Mouse (Mus musculus) hindbrain, embryonic 15.5 days (tissue): ENCODE results near the gene Ccdc93. TPM values are rescaled to one million over a fixed set of nuclear protein-coding genes. Genes with fewer than 3 reads are reported as not detected.

Source experiments
- ATAC-seq: fragments of 200-750 bp; cut with Nextera tagmentation; 2 replicates; pipeline ENCODE4 v1.8.0; 2017; ENCODE audit warnings: low read depth, moderate number of reproducible peaks, moderate TSS enrichment; ENCODE audit not compliant: low FRiP score
- H3K27ac ChIP-seq: fragments of 300-500 bp; sonication (generic); replicated peaks from 2 replicates; pipeline ENCODE4 v1.5.1; 2015; ENCODE audit warnings: mild to moderate bottlenecking, inconsistent platforms
- H3K27me3 ChIP-seq: fragments of 300-500 bp; sonication (generic); 2 replicates; pipeline ENCODE4 v1.6.1; 2015; ENCODE audit warnings: control low read depth, inconsistent platforms
- H3K36me3 ChIP-seq: fragments of 300-500 bp; sonication (generic); 2 replicates; pipeline ENCODE4 v1.6.1; 2015; ENCODE audit warnings: control low read depth, inconsistent platforms
- H3K4me1 ChIP-seq: fragments of 300-500 bp; sonication (generic); replicated peaks from 2 replicates; pipeline ENCODE4 v1.6.1; 2015; ENCODE audit warnings: control low read depth, inconsistent platforms
- H3K4me2 ChIP-seq: fragments of 300-500 bp; sonication (generic); 2 replicates; pipeline ENCODE4 v1.6.1; 2015; ENCODE audit warnings: moderate library complexity, mild to moderate bottlenecking, inconsistent platforms
- H3K4me3 ChIP-seq: fragments of 300-500 bp; sonication (generic); 2 replicates; pipeline ENCODE4 v1.5.1; 2015; ENCODE audit warnings: mild to moderate bottlenecking, inconsistent platforms
- H3K9ac ChIP-seq: fragments of 300-500 bp; sonication (generic); 2 replicates; pipeline ENCODE4 v1.6.1; 2015; ENCODE audit warnings: inconsistent platforms
- H3K9me3 ChIP-seq: fragments of 300-500 bp; sonication (generic); 2 replicates; pipeline ENCODE4 v1.6.1; 2016; ENCODE audit warnings: control low read depth, inconsistent platforms
- WGBS: fragments of 180-500 bp; shearing (Covaris S2); methylation state at CpG from one replicate; pipeline ENCODE4 v1.1.7; 2015; 5-methylcytosine and 5-hydroxymethylcytosine counted together
- polyA plus RNA-seq: library from polyadenylated mRNA; unstranded; fragments of >200 nt; fragmentation: Nextera tagmentation; extraction: Ambion mirVana; gene quantifications from 2 replicates; pipeline ENCODE4 v1.2.1, GENCODE M21; 2015

The Ccdc93 gene
- polyA plus RNA-seq, 1 experiment from 2014 or later, result 11.4 TPM

DNA sequence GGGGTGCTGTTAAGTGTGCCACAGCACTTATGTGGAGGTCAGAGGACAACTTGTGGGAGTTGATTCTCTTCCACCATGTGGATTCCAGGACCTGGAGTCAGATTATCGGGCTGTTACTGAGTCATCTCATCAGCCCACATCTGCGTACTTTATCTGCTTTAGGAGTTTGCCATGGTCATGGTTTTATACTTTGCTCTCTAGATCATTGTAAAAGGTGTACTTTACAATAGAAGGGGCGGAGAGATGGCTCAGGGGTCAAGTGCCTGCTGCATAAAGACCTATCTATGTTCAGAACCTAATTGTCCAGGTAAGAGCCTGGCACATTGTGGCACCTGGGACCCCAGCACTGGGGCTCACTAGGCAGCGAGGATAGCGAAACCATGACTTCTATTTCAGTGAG, 48.6 kb downstream of the Ccdc93 start:
- Histone ChIP-seq H3K4me1 (no peaks in the 10 kb centered on the region), H3K4me2 (no peak overlapping the region), H3K27me3 (no peaks in the 10 kb centered on the region), H3K4me3 (no peak overlapping the region), H3K9me3 (no peaks in the 10 kb centered on the region), H3K36me3 (peaks cover 45% of the 10 kb centered on the region), H3K27ac (no peak overlapping the region), H3K9ac (no peak overlapping the region)
- 96% methylated on average over 5 of the region's 5 CpGs for WGBS
- ATAC-seq, result no peak

DNA sequence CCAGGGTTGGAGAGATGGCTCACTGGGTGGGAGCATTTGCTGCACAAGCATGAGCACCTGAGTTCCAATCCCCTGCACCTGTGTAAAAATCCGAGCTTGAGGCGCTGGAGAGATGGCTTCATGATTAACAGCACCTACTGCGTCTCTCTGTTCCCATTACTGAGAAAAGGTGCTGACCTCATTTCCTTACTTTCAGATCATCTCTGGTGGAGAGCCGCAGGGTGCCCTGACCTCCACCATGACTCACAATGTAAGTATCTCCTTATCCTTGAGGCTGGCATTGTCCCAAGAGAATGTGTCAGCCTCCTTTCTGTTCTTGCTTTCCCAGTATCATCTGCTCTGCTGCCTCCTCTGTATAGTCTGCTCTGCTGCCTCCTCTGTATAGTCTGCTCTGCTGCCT, 52.2 kb downstream of the Ccdc93 start:
- peaks cover 58% of the 10 kb centered on the region for H3K36me3 ChIP-seq
- H3K9ac ChIP-seq, result no peak overlapping the region
- no peaks in the 10 kb centered on the region for H3K27me3 ChIP-seq
- no peak overlapping the region for H3K4me2 ChIP-seq
- no peak for ATAC-seq
- no peak overlapping the region for H3K27ac ChIP-seq
- H3K9me3 ChIP-seq, result no peaks in the 10 kb centered on the region
- 95% methylated on average over 4 of the region's 4 CpGs for WGBS
- no peaks in the 10 kb centered on the region for H3K4me1 ChIP-seq
- no peak overlapping the region for H3K4me3 ChIP-seq

DNA sequence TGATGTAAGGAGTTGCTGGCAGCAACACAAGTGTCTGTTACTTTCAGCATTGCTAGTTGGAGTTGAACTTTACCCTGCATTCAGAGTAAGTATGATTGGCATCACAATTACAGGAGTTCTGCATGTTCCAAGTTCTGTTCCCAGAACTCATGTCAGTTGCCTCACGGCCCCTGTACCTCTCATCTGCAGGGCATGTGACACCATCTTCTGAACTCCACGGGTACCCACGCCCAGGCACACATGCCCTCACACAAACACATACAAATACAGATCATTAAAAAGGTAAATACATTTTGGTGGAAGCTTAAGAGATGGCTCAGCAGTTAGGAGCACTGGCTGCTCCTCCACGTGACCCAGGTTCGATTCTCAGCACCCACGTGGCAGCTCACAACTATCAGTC, 56.0 kb downstream of the Ccdc93 start:
- no peaks in the 10 kb centered on the region for H3K9me3 ChIP-seq
- H3K4me1 ChIP-seq, result no peaks in the 10 kb centered on the region
- H3K4me2 ChIP-seq, result no peak overlapping the region
- H3K36me3 ChIP-seq, result peaks cover 39% of the 10 kb centered on the region
- H3K27ac ChIP-seq, result no peak overlapping the region
- no peak overlapping the region for H3K9ac ChIP-seq
- WGBS, result 95% methylated on average over 6 of the region's 6 CpGs
- H3K27me3 ChIP-seq, result no peaks in the 10 kb centered on the region
- no peak for ATAC-seq
- no peak overlapping the region for H3K4me3 ChIP-seq

DNA sequence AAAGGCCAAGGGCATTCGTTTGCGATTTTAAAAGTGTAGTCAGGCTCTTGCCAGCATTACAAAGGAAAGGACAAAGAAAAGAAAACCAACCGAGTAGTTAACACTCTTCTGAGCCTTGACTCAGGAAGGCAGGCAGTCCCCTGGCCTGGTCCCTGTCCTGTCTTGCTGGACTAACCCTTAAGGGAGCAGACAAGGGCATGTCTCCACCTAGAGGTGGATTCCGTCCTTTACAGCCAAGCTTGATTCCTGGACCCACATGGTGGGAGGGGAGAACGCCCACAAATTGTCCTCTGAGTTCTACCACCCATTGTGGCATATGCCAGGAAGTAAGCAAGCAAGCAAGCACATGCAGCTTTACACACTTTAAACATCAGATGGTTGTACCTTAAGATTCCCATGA, 59.4 kb downstream of the Ccdc93 start:
- no peak for ATAC-seq
- no peak overlapping the region for H3K27ac ChIP-seq
- WGBS, result 44% methylated on average over 5 of the region's 5 CpGs
- H3K36me3 ChIP-seq, result peaks cover 42% of the 10 kb centered on the region
- H3K9me3 ChIP-seq, result no peaks in the 10 kb centered on the region
- H3K4me2 ChIP-seq, result no peak overlapping the region
- H3K4me3 ChIP-seq, result no peak overlapping the region
- H3K9ac ChIP-seq, result no peak overlapping the region
- H3K27me3 ChIP-seq, result no peaks in the 10 kb centered on the region
- H3K4me1 ChIP-seq, result no peaks in the 10 kb centered on the region

DNA sequence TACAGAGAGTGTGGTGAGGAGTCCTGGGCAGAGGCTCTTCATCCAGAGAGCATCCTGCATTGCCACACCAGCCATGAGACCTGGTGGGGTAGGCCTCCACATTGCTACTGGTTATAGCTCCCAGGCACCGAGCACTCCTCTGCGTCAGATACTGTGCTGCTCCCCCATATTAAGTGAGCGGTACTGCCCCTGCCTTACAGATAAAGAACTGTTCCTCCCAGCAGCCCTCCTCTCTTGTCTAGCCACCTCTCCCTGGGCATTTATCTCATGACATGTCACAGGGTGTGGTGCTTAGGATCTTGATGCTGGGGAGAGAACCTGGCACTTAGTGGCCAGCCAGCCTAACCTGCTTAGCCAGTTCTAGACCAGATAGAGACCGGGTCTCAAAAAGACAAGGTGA, 66.2 kb downstream of the Ccdc93 start:
- no peaks in the 10 kb centered on the region for H3K27me3 ChIP-seq
- no peak for ATAC-seq
- H3K9ac ChIP-seq, result no peak overlapping the region
- WGBS, result 96% methylated on average over 4 of the region's 4 CpGs
- H3K4me2 ChIP-seq, result no peak overlapping the region
- no peak overlapping the region for H3K27ac ChIP-seq
- peaks cover 82% of the 10 kb centered on the region for H3K36me3 ChIP-seq
- no peaks in the 10 kb centered on the region for H3K4me1 ChIP-seq
- H3K4me3 ChIP-seq, result no peak overlapping the region
- H3K9me3 ChIP-seq, result no peaks in the 10 kb centered on the region

DNA sequence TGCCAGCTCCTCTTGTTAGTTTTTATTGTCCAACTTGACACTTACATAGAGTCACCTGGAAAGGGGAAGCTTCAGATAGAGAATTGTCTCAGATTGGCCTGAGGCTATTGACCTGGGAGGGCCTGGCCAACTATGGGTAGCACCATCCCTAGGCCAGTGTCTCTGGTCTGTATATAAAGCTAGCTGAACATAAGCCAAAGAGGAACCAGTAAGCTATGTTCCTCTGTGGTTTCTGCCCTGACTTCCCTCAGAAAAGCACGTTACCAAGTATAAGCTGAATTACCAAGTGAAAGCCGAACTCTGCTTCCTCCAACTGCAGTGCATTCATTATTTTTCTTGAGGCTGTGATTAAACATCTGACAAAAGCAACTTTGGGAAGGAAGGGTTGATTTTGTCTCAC, 77.9 kb downstream of the Ccdc93 start:
- ATAC-seq, result no peak
- H3K9me3 ChIP-seq, result no peaks in the 10 kb centered on the region
- whole genome bisulfite sequencing, result 88% methylated on average over 2 of the region's 2 CpGs

DNA sequence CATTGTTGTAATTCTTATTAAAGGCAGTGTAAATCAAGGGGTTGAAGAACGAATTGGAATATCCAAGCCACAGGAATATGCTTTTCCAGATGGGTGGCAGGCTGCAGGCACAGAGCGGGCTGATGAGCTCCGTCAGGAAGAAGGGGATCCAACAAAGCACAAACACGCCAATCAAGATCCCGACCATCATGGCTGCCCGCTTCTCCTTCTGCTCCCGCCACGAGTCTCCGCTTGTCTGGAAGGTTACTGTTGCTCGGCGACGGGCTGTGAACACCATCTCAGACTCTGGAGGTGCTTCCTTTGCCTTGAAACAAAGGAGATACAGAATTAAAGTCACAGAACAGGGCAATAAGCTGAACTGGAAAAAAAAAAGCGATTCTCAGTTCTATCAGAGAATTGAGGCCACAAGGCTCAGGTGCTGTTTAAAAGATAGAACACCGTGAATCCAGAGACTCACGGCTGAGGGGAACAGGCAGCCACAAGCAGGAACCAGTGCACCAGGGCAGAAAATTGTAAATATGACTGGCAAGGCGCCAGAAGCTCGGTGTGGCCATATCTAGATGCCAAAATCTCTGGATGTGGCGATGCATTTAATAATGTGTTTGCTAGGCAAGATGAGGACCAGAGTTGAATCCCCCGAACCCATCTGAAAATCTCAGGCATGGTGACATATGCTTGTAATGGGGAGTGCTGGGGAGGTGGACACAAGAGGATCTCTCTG, 79.7 kb downstream of the Ccdc93 start:
- Histone ChIP-seq H3K4me2 (no peak overlapping the region), H3K9me3 (no peaks in the 10 kb centered on the region), H3K4me3 (no peak overlapping the region), H3K9ac (no peak overlapping the region), H3K27me3 (no peaks in the 10 kb centered on the region), H3K4me1 (no peaks in the 10 kb centered on the region), H3K36me3 (no peaks in the 10 kb centered on the region), H3K27ac (no peak overlapping the region)
- 77% methylated on average over 19 of the region's 19 CpGs for WGBS
- no peak for ATAC-seq

More for the DNA sequence above, 77.9 kb downstream of the Ccdc93 start:
- Histone ChIP-seq H3K4me3 (no peak overlapping the region), H3K27ac (no peak overlapping the region), H3K4me2 (no peak overlapping the region), H3K9ac (no peak overlapping the region), H3K4me1 (no peaks in the 10 kb centered on the region), H3K36me3 (no peaks in the 10 kb centered on the region), H3K27me3 (no peaks in the 10 kb centered on the region)

DNA sequence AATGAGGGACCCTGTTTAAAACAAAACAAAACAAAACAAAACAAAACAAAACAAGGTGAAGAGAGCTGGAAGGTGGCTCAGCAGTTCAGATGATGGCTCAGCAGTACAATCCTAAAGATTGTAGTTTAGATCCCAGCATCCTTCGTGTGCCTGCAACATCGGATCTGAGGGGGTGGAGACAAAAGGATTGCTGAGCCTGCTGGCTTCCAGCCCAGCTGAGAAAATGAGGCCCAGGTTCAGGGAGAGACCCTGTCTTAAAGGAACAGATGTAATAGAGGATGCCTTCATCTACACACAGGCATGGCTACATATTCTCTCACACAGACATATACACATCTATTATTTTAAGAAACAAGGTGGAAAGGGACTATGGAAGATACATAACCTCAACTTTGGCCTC, 80.3 kb downstream of the Ccdc93 start:
- no peaks in the 10 kb centered on the region for H3K9me3 ChIP-seq
- no peak for ATAC-seq
- no peaks in the 10 kb centered on the region for H3K36me3 ChIP-seq
- H3K4me2 ChIP-seq, result no peak overlapping the region
- no peak overlapping the region for H3K4me3 ChIP-seq
- H3K4me1 ChIP-seq, result no peaks in the 10 kb centered on the region
- H3K27ac ChIP-seq, result no peak overlapping the region
- WGBS, result 36% methylated on average over 2 of the region's 2 CpGs
- no peak overlapping the region for H3K9ac ChIP-seq
- H3K27me3 ChIP-seq, result no peaks in the 10 kb centered on the region

DNA sequence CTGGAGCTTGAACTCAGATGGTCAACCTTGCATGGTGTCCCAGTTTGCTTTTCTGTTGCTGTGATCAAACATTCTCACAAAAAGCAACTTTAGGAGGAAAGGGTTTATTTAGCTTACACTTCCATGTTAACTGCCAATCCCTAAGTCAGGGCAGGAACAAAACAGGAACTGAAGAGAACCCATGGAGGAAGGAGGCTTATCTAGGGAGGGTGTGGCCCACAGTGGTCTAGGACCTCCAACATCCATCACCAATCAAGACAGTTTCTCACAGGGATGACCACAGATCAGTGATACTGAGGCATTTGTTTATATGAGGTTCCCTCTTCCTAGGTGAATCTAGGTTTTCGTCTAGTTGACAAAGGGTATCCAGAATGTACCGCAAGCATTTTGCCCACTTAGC, 81.1 kb downstream of the Ccdc93 start:
- H3K27ac ChIP-seq, result no peak overlapping the region
- 93% methylated on average over 2 of the region's 2 CpGs for WGBS
- no peak for ATAC-seq

DNA sequence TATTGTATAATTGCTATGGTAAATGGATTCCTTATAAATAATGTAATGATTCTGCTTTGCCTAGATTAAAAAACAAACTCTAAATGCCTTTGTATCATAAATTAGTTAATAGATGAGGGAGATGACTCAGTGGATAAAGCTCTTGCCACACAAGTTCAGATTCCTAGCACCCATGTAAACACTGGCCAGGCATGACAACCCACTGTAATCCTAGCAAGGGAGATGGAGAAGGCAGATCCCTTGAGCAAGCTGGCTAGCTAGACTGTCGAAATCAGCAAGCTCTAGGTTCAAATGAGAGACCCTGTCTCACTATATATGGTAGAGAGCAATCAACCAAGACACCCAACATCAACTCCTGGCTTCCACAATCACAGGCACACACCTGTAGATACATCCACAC, 87.8 kb downstream of the Ccdc93 start:
- H3K4me2 ChIP-seq, result no peak overlapping the region
- no peak overlapping the region for H3K4me3 ChIP-seq
- WGBS, result 83% methylated on average over 1 of the region's 1 CpGs

More for the DNA sequence above, 81.1 kb downstream of the Ccdc93 start:
- H3K27me3 ChIP-seq, result no peaks in the 10 kb centered on the region
- no peak overlapping the region for H3K4me3 ChIP-seq
- no peak overlapping the region for H3K4me2 ChIP-seq
- no peaks in the 10 kb centered on the region for H3K4me1 ChIP-seq
- no peaks in the 10 kb centered on the region for H3K36me3 ChIP-seq
- no peaks in the 10 kb centered on the region for H3K9me3 ChIP-seq
- no peak overlapping the region for H3K9ac ChIP-seq

DNA sequence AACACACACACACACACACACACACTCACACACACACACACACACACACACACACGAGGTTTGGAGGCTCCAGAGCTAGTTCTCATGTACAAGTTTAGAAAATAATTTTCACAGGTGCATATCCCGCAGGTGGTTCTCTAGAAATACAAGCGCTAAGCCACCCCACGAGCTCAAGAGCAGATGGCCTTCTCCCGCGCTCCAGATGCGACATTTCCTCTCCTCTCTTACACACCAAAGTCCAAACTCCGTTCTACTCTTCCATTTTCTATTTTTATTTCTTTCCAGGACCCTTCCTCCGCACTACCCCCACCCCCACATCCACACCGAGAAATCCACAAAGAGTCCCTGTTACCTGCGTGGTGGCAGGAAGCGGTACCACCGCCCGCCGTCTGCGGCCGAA, 96.2 kb downstream of the Ccdc93 start:
- H3K27ac ChIP-seq, result no peak overlapping the region
- no peak for ATAC-seq
- H3K4me2 ChIP-seq, result peak overlapping the region; percentile 83
- no peaks in the 10 kb centered on the region for H3K9me3 ChIP-seq
- H3K4me3 ChIP-seq, result peak overlapping the region; percentile 40
- H3K27me3 ChIP-seq, result peaks cover 33% of the 10 kb centered on the region
- H3K9ac ChIP-seq, result no peak overlapping the region
- no peaks in the 10 kb centered on the region for H3K36me3 ChIP-seq
- WGBS, result 49% methylated on average over 17 of the region's 17 CpGs
- H3K4me1 ChIP-seq, result peaks cover 17% of the 10 kb centered on the region

More for the DNA sequence above, 87.8 kb downstream of the Ccdc93 start:
- no peaks in the 10 kb centered on the region for H3K4me1 ChIP-seq
- H3K9me3 ChIP-seq, result no peaks in the 10 kb centered on the region
- H3K9ac ChIP-seq, result no peak overlapping the region
- H3K27me3 ChIP-seq, result no peaks in the 10 kb centered on the region
- no peak overlapping the region for H3K27ac ChIP-seq
- ATAC-seq, result no peak
- H3K36me3 ChIP-seq, result no peaks in the 10 kb centered on the region

DNA sequence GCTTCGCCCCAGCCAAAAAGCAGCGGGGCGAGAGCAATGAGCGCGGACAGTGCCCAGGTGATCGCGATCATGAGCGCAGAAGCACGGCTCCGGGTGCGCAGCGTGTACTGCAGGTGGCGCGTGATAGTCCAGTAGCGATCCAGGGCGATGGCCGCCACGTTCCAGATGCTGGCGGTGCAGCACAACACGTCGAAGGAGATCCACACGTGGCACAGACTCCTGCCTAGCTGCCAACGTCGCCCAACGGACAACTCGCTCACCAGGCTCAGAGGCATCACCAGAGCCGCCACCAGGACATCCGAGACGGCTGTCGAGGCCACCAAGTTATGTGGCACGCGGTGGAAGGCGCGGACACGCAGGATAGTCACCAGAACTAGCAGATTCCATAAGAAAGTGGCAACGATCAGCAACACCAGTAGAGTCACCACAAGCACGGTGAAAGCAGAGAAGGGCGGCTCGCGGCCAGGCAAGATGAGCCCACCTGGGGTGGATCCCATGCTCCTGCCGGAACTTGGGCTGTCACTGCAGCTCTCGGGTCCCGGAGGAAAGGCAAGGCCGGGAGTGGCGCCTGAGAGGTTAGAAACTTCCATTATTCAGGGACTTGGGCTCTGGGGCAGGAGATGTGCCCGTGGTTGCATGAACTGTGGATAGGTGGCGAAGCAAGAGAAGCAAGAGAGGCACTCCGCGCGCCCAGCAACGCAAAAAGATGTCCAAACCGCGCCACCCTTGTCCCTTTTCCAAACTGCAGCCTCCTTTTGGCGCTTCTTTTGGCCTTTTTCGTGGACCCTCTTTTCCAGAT, 97.0 kb downstream of the Ccdc93 start:
- H3K4me2 ChIP-seq, result peak overlapping the region; percentile 83
- H3K36me3 ChIP-seq, result no peaks in the 10 kb centered on the region
- WGBS, result 12% methylated on average over 55 of the region's 55 CpGs
- H3K4me3 ChIP-seq, result peak overlapping the region; percentile 40
- H3K27me3 ChIP-seq, result peaks cover 33% of the 10 kb centered on the region
- H3K9ac ChIP-seq, result no peak overlapping the region; the same call in 1 of the 2 replicates
- no peak overlapping the region for H3K27ac ChIP-seq
- H3K9me3 ChIP-seq, result no peaks in the 10 kb centered on the region
- peak; percentile 79 for ATAC-seq
- H3K4me1 ChIP-seq, result peaks cover 17% of the 10 kb centered on the region
